Mouse (Mus musculus) small intestine, adult 2 months (tissue): Measurements from ENCODE around the gene Abl1. TPM values are rescaled to one million over a fixed set of nuclear protein-coding genes. Genes with fewer than 3 reads are reported as not detected.
"Not testable (repeated sequence)": the region's sequence is repeated elsewhere in the genome, so short reads cannot be mapped to it uniquely, and the experiment has no call there.

Experiments used
- H3K27ac ChIP-seq: fragments of 200-500 bp; 2 replicates; pipeline ENCODE4 v1.5.1; 2012; ENCODE audit warnings: low read depth, low read length, control low read depth, inconsistent platforms; ENCODE audit not compliant: insufficient read depth
- H3K27me3 ChIP-seq: fragments of 200-500 bp; 2 replicates; pipeline ENCODE4 v1.6.1; 2012; ENCODE audit warnings: mild to moderate bottlenecking, moderate library complexity, low read length, inconsistent platforms; ENCODE audit not compliant: control insufficient read depth, insufficient read depth
- H3K36me3 ChIP-seq: fragments of 200-500 bp; 2 replicates; pipeline ENCODE4 v1.6.1; 2012; ENCODE audit warnings: mild to moderate bottlenecking, low read length, control low read depth, inconsistent platforms; ENCODE audit not compliant: control insufficient read depth, insufficient read depth
- H3K4me1 ChIP-seq: fragments of 200-500 bp; 2 replicates; pipeline ENCODE4 v1.6.1; 2012; ENCODE audit warnings: low read length, inconsistent platforms, mixed read lengths; ENCODE audit not compliant: control insufficient read depth, insufficient read depth, insufficient read length
- H3K4me3 ChIP-seq: fragments of 200-500 bp; 2 replicates; pipeline ENCODE4 v1.5.1; 2012; ENCODE audit warnings: low read depth, mild to moderate bottlenecking, control low read depth, inconsistent platforms, low read length, moderate library complexity
- CTCF ChIP-seq: fragments of 200-500 bp; IDR thresholded peaks from 2 replicates; pipeline ENCODE4 v1.5.1; 2012; ENCODE audit warnings: low read depth, mild to moderate bottlenecking, control low read depth, inconsistent platforms, low read length, moderate library complexity, mixed read lengths; ENCODE audit not compliant: insufficient replicate concordance, insufficient read length; ENCODE audit errors: extremely low read depth
- POLR2A ChIP-seq: fragments of 200-500 bp; IDR thresholded peaks from 2 replicates; pipeline ENCODE4 v1.6.1; 2012; ENCODE audit warnings: low read depth, mild to moderate bottlenecking, control low read depth, inconsistent platforms, low read length, moderate library complexity
- WGBS: fragments of 180-500 bp; shearing (Covaris S2); methylation state at CpG from one replicate; pipeline ENCODE4 v1.1.7; 2018; 5-methylcytosine and 5-hydroxymethylcytosine counted together
- polyA plus RNA-seq: library from polyadenylated mRNA; depleted of rRNA; stranded (reverse); fragments of >200 nt; gene quantifications from 2 replicates; pipeline ENCODE4 v1.2.3, GENCODE M21; 2012

Gene Abl1
- polyA plus RNA-seq, 1 experiment, result 55.5 TPM

- TF ChIP-seq CTCF (peak; percentile 53; the same call in 1 of the 2 replicates), POLR2A (no peak)
- peaks cover 4% of the 10 kb centered on the region; the same call in 1 of the 2 replicates for H3K4me1 ChIP-seq
- whole genome bisulfite sequencing, result 41% methylated on average over 4 of the region's 4 CpGs
These were observed 20.8 kb upstream of the Abl1 start for GRCm38 (mm10) chr2:31667332-31667731.

GRCm38 (mm10) chr2:31670551-31671035 lies 17.6 kb upstream of the Abl1 start, which contains the start of gene Exosc2:
Gene Exosc2, plus strand, starts transcription at chr2:31670715.
- Histone ChIP-seq H3K27me3 (no peaks in the 10 kb centered on the region), H3K27ac (no peak within 1 kb of the TSS), H3K4me1 (no peaks in the 10 kb centered on the region; the same call in 1 of the 2 replicates), H3K36me3 (peaks cover 8% of the 10 kb centered on the region; the same call in 1 of the 2 replicates), H3K4me3 (peak within 1 kb of the TSS; percentile 80)
- WGBS, result 1% methylated on average over 27 of the region's 27 CpGs
- TF ChIP-seq POLR2A (peak; percentile 79; the same call in 1 of the 2 replicates), CTCF (no peak)

More at GRCm38 (mm10) chr2:31667332-31667731, 20.8 kb upstream of the Abl1 start:
- no peaks in the 10 kb centered on the region for H3K27me3 ChIP-seq
- no peak overlapping the region for H3K4me3 ChIP-seq
- no peak overlapping the region for H3K27ac ChIP-seq
- H3K36me3 ChIP-seq, result no peaks in the 10 kb centered on the region

- Histone ChIP-seq H3K27ac (no peak overlapping the region), H3K4me1 (no peaks in the 10 kb centered on the region), H3K4me3 (no peak overlapping the region), H3K27me3 (no peaks in the 10 kb centered on the region), H3K36me3 (peaks cover 30% of the 10 kb centered on the region)
- WGBS, result 90% methylated on average over 6 of the region's 6 CpGs
- TF ChIP-seq POLR2A, result no peak
- no peak for TF ChIP-seq CTCF
These were observed 9.5 kb upstream of the Abl1 start for GRCm38 (mm10) chr2:31678641-31679040.

- peaks cover 17% of the 10 kb centered on the region for H3K36me3 ChIP-seq
- H3K4me1 ChIP-seq, H3K27ac ChIP-seq, H3K4me3 ChIP-seq, H3K27me3 ChIP-seq: not testable (repeated sequence)
- TF ChIP-seq CTCF, result peak; percentile 16; the same call in 1 of the 2 replicates
- 83% methylated on average over 15 of the region's 15 CpGs for WGBS
These were observed 7.0 kb upstream of the Abl1 start for GRCm38 (mm10) chr2:31681051-31681707.

- H3K27ac ChIP-seq, result no peak overlapping the region
- 85% methylated on average over 6 of the region's 6 CpGs for WGBS
- peaks cover 17% of the 10 kb centered on the region for H3K36me3 ChIP-seq
- H3K4me1 ChIP-seq, result no peaks in the 10 kb centered on the region
- H3K4me3 ChIP-seq, result no peak overlapping the region
- H3K27me3 ChIP-seq, result no peaks in the 10 kb centered on the region
- TF ChIP-seq POLR2A (no peak), CTCF (no peak)
These were observed 6.4 kb upstream of the Abl1 start for GRCm38 (mm10) chr2:31681731-31682235.

- H3K27ac ChIP-seq, result no peak overlapping the region
- peaks cover 14% of the 10 kb centered on the region for H3K36me3 ChIP-seq
- WGBS, result 14% methylated on average over 2 of the region's 2 CpGs
- H3K4me1 ChIP-seq, result 0 out of 2 replicates have a peak, but pooled peaks cover 4% of the 10 kb centered on the region
- TF ChIP-seq CTCF (no peak), POLR2A (no peak)
- no peaks in the 10 kb centered on the region for H3K27me3 ChIP-seq
- no peak overlapping the region for H3K4me3 ChIP-seq
These were observed 4.5 kb upstream of the Abl1 start for GRCm38 (mm10) chr2:31683666-31684065.

GRCm38 (mm10) chr2:31689045-31689444 lies 869 bp downstream of the Abl1 start:
- Histone ChIP-seq H3K36me3 (peaks cover 5% of the 10 kb centered on the region), H3K27me3 (no peaks in the 10 kb centered on the region), H3K27ac (peak overlapping the region; percentile 84), H3K4me3 (peak overlapping the region; percentile 83), H3K4me1 (peaks cover 7% of the 10 kb centered on the region; the same call in 1 of the 2 replicates)
- WGBS, result under 1% methylated on average over 12 of the region's 12 CpGs
- no peak for TF ChIP-seq POLR2A
- no peak for TF ChIP-seq CTCF

- H3K4me3 ChIP-seq, result no peak overlapping the region; the same call in 1 of the 2 replicates
- H3K36me3 ChIP-seq, result peaks cover 11% of the 10 kb centered on the region
- peaks cover 7% of the 10 kb centered on the region; the same call in 1 of the 2 replicates for H3K4me1 ChIP-seq
- H3K27ac ChIP-seq, result peak overlapping the region; percentile 84
- no peaks in the 10 kb centered on the region for H3K27me3 ChIP-seq
- WGBS, result 25% methylated on average over 3 of the region's 3 CpGs
- TF ChIP-seq CTCF (no peak), POLR2A (no peak)
These were observed 1.9 kb downstream of the Abl1 start for GRCm38 (mm10) chr2:31690063-31690462.
